Mouse (Mus musculus) frontal cortex, postnatal 14 days (tissue): ENCODE measurements around the gene Opcml.
A peak's percentile ranks its signal among the peaks of the same experiment; 100 is the strongest.

Experiments used
- DNase-seq, 2 experiments: peaks; one replicate each; pipeline ENCODE4 v3.0.0; 2022; ENCODE audit warnings: low spot score in 2 of 2

The Opcml gene

GRCm38 (mm10) chr9:27998767-27999166 lies 208.2 kb downstream of the Opcml start:
- DNase-seq = no peak

- DNase-seq = no peak
Measured at GRCm38 (mm10) chr9:28003131-28003530, 212.6 kb downstream of the Opcml start.

GRCm38 (mm10) chr9:28011483-28011882 lies 220.9 kb downstream of the Opcml start:
- DNase-seq = no peak

- no peak for DNase-seq
Measured at GRCm38 (mm10) chr9:28012664-28013063, 222.1 kb downstream of the Opcml start.

- DNase-seq = no peak
Measured at GRCm38 (mm10) chr9:28013192-28013591, 222.6 kb downstream of the Opcml start.

- no peak for DNase-seq
Measured at GRCm38 (mm10) chr9:28028156-28028555, 237.6 kb downstream of the Opcml start.

- DNase-seq = no peak
Measured at GRCm38 (mm10) chr9:28028788-28029393, 238.3 kb downstream of the Opcml start.

- DNase-seq = no peak
Measured at GRCm38 (mm10) chr9:28049157-28049556, 258.6 kb downstream of the Opcml start.

GRCm38 (mm10) chr9:28057171-28057845 lies 266.7 kb downstream of the Opcml start:
- DNase-seq = no peak

- DNase-seq = no peak
Measured at GRCm38 (mm10) chr9:28065126-28065525, 274.6 kb downstream of the Opcml start.

GRCm38 (mm10) chr9:28080694-28081093 lies 290.1 kb downstream of the Opcml start:
- no peak for DNase-seq

GRCm38 (mm10) chr9:28083754-28084153 lies 293.2 kb downstream of the Opcml start:
- DNase-seq = no peak

- DNase-seq = peak; percentile 13 to 20
Measured at GRCm38 (mm10) chr9:28084273-28084726, 293.7 kb downstream of the Opcml start.

GRCm38 (mm10) chr9:28091395-28091794 lies 300.8 kb downstream of the Opcml start:
- no peak for DNase-seq

GRCm38 (mm10) chr9:28094722-28095121 lies 304.1 kb downstream of the Opcml start:
- DNase-seq = no peak

- DNase-seq = no peak
Measured at GRCm38 (mm10) chr9:28096204-28096603, 305.6 kb downstream of the Opcml start.

GRCm38 (mm10) chr9:28101981-28102380 lies 311.4 kb downstream of the Opcml start:
- DNase-seq = no peak

GRCm38 (mm10) chr9:28121858-28122257 lies 331.3 kb downstream of the Opcml start:
- no peak for DNase-seq

GRCm38 (mm10) chr9:28128735-28129134 lies 338.2 kb downstream of the Opcml start:
- DNase-seq = no peak

GRCm38 (mm10) chr9:28131521-28131920 lies 340.9 kb downstream of the Opcml start:
- no peak for DNase-seq

GRCm38 (mm10) chr9:28136614-28137013 lies 346.0 kb downstream of the Opcml start:
- DNase-seq = no peak

- DNase-seq = no peak
Measured at GRCm38 (mm10) chr9:28139957-28140597, 349.5 kb downstream of the Opcml start.

- no peak for DNase-seq
Measured at GRCm38 (mm10) chr9:28149507-28149906, 358.9 kb downstream of the Opcml start.
